Mouse (Mus musculus) layer of hippocampus, postnatal 14 days (tissue): ENCODE measurements around the gene Gm5127. TPM values are rescaled to one million over a fixed set of nuclear protein-coding genes. Genes with fewer than 3 reads are reported as not detected.

ENCODE experiments used
- microRNA-seq, 2 experiments: library from miRNA; unstranded; fragments of <30 nt; microRNA quantifications; one replicate each; pipeline ENCODE4 v1.2.0; 2021
- total RNA-seq, 2 experiments: library from RNA; stranded (reverse); gene quantifications; 2 replicates each; pipeline ENCODE4 v1.2.3; 2021

Gene Gm5127
- total RNA-seq, 2 experiments from 2014 or later = 0.67 TPM; not detected in 1

Small RNA genes within 50 kb of the gene (microRNA-seq; reads per million reads assigned to microRNA genes)
- gene Gm22102 = 0 reads per million in 2 experiments

Other genes starting within 250 kb of the Gm5127 start
- not detected for gene Fndc3c1, start 97.8 kb upstream of the Gm5127 start, total RNA-seq
- gene Cysltr1, start 20.5 kb downstream of the Gm5127 start, total RNA-seq = under 1 TPM; 0.23 to 0.45 TPM